Mouse (Mus musculus) R1 (cell line): ENCODE data around the gene Sec63.

Experiments
- DNase-seq: peaks from one replicate; pipeline ENCODE4 v3.0.0-alpha.2; 2018; ENCODE audit warnings: low read depth, low spot score

Sec63 gene

DNA sequence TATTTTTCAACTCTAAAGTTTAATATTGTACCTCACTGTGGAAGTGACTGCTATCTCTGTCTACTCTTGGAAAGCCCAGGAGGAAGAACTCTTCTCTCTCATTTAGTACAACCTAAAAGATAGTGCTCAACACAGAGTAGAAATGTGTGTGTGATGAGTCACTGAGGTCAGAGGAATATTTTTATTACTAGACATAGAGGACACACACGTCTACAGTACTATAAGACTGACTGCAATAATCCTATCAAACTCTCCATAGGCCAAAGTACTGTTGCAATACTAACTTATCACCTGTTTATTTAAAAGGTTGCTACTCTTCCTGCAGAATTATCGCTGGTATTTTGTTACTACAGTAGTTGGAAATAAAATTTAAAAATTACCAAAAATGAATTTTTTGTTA, 68.7 kb downstream of the Sec63 start:
- DNase-seq: no peak

GRCm38 (mm10) chr10:42830409-42830808, 69.1 kb downstream of the Sec63 start:
- DNase-seq: no peak

GRCm38 (mm10) chr10:42832677-42833076, 71.4 kb downstream of the Sec63 start:
- DNase-seq: peak; percentile 13

DNA sequence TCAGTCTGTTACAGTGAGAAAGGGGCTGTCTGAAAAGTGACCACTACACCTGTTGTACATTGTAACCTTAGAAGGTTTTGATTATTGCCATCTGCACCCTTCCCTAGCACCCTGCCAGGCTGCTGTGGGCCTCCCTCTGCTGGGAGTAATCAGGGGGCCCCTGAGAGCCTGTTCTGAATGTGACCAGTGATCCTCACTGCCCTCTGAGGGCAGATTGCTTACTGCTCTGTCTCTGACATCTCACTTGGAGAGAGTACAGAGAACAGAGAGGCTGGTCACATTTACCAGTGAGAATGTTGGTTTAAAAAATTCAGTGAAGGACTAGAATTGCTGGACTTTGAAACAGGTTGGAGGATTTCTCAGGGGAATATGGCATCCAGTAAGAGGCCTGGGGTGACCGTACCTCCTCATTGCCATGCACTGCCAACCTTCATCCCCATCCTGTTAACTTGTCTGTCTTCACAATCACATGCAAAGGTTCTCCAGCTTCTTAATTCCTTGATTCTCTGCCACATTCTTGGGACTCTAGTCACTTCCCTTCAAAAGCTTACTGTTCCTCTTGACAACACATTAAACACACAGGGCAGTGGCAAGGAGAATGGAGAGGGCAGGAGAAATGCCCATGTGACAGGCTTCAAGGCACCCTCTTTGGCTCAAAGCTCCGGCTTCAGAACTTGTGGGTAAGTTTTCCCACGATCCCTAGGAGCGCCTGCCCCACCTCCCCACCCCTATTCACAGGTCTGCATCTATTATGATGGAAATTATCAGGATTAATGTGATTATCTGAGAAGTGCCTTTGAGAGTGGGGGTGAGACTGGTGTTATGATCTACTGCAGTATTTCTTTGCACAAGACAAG, 72.8 kb downstream of the Sec63 start:
- peak; percentile 22 for DNase-seq

GRCm38 (mm10) chr10:42838106-42838505, 76.8 kb downstream of the Sec63 start:
- DNase-seq: no peak

DNA sequence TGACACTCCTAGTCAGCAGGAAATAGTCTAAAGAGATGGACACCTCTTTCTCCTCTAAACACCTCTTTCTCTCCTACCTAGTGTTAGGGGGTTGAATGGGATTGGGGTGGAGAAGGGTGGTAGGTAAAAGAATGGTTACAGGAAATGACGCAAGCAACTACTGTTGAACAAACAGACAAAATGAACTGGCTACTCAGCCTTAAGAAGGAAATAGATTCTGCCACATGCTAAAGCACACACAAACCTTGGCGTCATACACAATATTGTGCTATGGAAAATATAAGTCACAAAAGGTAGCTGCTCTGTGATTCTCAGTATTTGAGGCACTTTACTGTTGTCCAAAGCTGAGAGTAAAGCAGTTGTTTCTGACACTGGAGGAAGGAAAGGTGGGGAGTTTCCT, 77.4 kb downstream of the Sec63 start:
- DNase-seq: no peak

DNA sequence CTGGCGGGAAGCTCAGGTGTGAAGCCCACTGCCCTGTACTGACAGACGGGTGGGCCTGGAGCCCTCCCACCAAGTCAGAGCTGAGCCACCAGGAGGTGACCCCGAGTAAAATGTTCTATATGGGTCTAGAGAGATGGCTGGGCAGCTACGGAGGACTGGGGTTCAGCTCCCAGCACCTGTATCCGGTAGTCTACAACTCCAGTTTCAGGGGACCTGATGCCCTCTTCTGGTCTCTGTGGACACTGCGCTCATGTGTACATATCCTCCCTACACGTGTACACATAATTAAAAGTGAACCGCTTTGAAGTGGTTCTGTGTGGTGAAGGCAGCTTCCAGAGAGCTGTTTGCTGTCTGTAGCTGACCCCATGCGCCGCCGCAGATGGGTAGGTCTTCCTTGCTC, 78.7 kb downstream of the Sec63 start:
- DNase-seq: peak; percentile 48

DNA sequence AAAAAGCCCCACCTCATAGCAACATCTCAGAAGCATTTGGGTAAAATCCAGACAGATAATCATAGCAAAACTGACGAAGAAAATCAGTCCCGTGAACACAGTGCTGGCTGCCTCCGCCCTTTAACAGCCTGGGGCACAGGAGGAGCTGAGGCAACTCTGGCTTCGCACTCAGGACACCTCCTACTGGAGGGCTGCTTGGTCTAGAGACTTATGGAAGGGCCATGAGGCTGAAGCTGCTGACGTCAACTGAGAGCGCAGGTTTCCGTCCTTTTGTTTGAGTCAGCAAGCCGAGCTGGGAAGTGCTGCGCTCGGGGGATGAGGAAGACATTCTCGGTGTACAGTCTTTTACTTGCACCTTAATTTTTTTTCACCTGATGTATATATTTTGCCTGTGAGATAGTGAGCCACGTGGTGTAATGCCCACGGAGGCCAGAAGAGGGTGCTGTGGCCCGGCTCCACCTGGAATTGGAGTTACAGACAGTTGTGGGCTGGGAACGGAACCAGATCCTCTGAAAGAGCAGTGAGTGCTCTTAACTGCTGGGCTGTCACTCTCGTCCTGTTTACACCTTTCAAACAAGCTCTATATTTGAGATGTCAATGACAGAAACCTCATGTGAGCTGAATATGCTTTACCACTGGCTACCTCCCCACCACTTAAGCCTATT, 80.4 kb downstream of the Sec63 start:
- DNase-seq: peak; percentile 66

GRCm38 (mm10) chr10:42842358-42842757, 81.1 kb downstream of the Sec63 start:
- peak; percentile 71 for DNase-seq

GRCm38 (mm10) chr10:42843416-42843815, 82.1 kb downstream of the Sec63 start:
- no peak for DNase-seq

DNA sequence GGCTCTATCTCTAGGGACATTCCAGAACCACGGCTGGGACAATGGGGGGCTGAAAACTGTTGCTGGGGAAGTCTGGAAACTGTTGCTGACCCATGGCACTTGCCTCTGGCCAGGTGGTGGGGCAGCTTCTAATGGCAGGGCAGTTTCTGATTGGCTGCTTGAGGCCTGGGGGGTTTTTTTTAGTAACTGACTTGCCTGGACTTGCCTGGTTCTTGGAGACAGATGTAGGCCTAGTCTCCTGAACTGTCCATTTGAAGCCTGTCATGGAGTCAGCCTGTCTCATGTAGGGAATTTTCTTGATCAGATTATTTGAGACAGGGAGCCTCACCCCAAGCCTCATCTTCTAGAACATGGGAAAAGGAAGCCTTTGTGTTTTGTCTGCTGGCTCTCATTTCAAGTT, 84.2 kb downstream of the Sec63 start:
- DNase-seq: no peak

DNA sequence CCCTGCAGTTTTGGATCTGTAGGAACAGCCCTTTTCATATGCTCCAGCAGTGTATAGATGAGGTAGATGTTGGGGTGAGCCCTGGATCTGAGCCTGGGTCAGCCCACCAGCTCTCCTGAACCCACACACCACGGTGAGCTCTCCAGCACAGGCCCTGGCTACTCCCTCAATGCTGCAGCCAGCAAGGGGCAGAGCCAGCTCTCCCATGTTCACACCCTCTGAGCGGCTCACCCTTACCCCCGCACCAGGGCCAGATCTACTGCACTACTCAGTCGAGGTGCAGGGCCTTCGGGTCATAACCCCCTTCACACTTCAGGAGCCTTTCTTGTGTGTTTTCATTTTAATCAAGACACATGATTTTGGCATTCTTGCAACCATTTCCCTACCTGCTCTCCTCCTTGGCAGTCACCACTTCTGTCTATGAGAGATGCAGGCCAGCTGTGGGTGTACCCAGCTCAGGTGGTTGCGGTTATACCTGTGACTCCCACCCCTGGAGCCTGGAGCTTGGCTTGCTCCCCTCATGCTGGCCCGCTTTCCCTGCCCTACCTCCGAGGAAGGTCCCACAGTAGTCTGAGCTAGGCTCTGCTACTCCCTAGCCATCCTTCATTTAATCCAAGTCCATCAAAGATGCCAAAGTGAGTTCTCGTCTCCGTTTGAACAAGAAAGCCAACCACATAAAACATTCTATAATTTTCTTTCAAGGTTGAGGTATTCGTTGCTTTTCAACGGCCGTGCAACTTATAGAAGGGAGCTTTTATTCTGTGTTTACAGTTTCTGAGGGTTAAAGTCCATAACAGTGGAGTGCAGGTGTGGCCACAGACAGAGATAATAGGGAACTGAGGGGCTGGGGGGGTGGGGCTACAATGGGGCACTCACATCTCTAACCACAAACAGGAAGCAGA, 87.1 kb downstream of the Sec63 start:
- no peak for DNase-seq

- peak; percentile 89 for DNase-seq
These were observed 87.7 kb downstream of the Sec63 start for GRCm38 (mm10) chr10:42849081-42849400.

DNA sequence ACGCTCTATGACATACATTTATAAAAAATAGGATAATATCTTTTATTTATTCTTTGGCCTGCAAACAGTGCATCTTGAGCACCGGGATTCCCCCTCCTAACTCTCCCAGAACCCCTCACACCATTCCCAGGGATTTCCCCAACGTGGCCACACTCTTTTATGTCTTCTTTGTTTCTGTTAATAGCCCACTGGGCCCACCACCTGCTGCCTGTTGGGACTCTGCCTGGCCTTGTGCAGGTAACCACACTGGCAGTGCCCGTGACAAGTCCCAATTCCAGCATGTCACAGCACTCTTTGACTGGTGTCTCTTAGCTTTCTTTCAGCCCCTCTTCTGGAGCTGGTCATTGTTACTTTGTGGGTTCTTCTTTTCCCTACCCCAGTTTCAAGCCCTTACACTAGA, 93.5 kb downstream of the Sec63 start:
- no peak for DNase-seq

DNA sequence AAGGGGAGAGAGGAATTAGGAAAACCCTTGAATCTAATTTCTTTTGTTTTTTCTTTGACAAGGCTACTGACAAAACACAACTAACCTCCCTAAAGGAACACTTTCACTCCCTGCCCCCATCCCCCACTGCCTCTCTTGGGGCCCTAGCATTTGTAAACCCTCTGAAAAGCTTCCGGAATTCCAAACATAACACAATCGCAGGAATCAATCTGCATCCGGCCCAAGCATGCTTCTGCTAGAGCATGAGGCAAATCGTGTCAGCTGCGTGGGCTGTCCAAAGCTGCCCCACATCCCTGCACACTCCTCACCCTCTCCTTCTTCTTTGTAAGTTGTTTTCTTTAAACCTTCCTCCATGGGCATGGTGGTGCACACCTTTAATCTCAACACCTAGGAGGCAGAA, 94.0 kb downstream of the Sec63 start:
- peak; percentile 53 for DNase-seq

GRCm38 (mm10) chr10:42856574-42856973, 95.3 kb downstream of the Sec63 start:
- DNase-seq: no peak

DNA sequence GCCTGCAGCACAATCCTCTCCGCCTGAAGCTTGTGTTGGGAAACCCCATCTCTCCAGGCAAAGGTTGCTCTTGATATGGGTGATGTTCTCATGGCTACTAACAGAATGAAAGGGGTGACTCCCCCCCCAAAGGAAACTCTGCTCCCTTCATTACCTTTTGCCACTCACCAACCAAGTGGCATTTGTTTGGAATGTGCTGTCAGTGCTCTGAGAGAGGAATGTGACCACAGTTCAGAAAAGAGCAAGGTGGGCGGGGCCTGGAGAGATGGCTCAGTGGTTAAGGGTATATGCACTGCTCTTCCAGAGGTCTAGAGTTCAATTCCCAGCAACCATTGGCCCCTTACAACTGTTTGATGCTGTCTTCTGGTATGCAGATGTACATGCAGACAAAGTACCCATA, 95.7 kb downstream of the Sec63 start:
- DNase-seq: peak; percentile 16

DNA sequence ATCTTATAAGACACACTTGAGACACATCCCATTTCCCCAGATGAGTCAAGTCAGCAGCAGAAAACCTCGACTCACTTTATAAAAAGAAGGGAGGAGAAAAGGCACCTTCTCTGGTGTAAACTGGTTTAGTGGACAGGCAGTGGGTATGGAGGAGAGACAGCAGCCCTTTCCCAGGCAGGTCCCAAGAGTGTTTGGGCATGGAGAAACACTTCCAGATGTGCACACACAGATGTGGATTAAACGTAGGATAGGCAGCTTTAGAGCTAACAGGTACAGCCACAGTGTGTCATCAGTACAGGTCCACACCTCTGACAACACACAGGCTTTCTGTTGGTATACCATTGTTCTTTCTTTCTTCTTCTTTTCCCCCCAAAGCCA, 98.5 kb downstream of the Sec63 start:
- DNase-seq: no peak

GRCm38 (mm10) chr10:42860159-42860911, 99.0 kb downstream of the Sec63 start, which contains the start of gene Scml4:
TSS of gene Scml4 (plus strand) at chr10:42860370.
- DNase-seq: peak; percentile 65

DNA sequence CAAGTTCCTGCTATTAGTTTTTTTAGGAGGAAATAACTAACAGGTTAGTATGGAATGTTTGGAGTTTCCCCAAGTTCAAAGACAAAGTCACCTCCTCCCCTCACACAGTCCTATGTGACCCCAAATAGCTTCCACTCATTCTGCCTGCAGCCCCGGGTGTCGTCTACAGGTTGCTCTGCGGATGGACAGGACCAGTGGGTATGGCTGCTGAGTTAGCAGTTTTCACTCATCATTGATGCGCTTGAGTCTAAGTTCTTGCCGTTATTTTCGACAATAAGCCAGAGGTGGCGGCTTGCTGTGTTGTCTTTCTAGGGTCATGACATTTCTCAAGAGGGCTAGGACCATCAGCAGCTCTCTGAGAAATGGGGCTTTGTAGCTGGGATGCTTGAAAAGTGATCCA, 100.2 kb downstream of the Sec63 start:
- DNase-seq: no peak

GRCm38 (mm10) chr10:42862102-42862740, 100.9 kb downstream of the Sec63 start:
- DNase-seq: no peak
